Mouse (Mus musculus): ENCODE results near the gene Atxn7l2.
"Not testable (repeated sequence)": the region's sequence is repeated elsewhere in the genome, so short reads cannot be mapped to it uniquely, and the experiment has no call there.

Atxn7l2 gene

DNA sequence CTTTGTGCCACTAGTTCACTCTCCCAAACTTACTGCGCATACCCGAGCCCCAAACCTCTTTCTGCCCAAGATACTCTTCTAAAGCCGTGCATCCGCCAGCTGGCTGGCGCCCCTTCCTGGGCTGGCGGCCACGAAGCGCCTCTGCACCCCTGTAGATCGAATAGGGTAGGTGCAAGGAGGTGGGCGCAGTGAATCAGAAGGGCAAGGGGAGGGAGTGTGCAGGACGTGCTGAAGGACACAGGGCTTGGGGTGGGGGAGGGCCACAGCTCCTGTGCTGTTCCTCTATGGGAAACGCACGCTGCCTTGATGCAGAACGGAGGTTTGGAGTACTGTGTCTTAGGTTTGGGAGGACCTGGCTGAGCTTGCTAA is at the start of gene Atxn7l2:
Atxn7l2 (minus strand) TSS at position 164 of the 369 bp plus-strand sequence.
- no peak for DNase-seq

DNA sequence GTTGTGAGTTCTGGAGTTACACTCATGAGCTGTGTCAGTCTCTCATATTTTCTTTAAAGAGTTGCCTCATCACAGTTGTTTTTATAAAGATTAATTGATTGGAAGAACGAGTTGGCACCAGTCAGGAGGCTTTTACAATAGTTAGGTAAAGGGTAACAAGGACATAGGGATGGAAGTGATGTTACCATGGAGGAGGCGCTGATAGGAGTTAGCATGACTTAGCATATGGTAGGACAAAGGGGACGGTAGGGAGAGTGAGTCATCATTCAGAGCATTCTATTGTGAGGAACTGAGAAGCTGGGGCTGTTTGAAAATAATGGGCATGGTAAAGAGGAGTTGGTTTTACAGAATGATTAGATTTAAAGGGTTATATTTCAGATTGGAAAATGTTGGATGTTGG is 48.6 kb upstream of the Atxn7l2 start:
- DNase-seq, result no peak

DNA sequence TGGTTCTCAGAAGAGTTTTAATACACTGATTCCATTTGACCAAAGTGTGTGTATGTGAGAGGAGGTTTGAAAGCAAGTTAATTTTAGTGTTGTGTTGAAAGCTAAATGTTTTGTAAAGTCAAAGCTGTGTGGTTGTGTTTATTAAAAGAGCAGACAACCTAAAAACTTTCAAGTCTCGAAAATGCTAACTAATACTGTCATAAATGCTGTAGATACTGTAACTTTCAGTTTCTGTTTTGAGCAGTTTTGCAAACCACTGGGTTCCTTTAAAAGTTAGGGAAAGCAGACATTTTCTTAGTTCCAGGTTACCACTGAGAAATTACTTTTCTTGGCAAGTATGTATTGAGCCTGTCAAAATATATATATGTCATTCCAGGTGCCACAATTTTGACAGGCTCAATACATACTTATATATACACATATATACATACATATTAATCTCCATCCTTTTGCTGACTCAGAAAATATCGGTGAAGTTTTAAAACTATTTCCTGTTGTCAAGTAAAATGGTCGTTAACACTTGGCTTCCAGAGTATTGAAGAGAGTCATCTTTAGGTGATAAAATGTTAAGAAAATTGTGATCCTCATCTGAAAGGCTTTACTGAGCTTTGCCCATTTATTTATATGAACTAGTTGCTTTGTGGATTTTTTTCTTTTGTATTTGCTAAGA is 47.2 kb upstream of the Atxn7l2 start:
- no peak for DNase-seq

- peak; percentile 92 for DNase-seq
Measured at GRCm38 (mm10) chr3:108256719-108257637, 46.2 kb upstream of the Atxn7l2 start, which contains the start of gene Psma5. Gene Psma5 (plus strand): TSS chr3:108256926.

DNA sequence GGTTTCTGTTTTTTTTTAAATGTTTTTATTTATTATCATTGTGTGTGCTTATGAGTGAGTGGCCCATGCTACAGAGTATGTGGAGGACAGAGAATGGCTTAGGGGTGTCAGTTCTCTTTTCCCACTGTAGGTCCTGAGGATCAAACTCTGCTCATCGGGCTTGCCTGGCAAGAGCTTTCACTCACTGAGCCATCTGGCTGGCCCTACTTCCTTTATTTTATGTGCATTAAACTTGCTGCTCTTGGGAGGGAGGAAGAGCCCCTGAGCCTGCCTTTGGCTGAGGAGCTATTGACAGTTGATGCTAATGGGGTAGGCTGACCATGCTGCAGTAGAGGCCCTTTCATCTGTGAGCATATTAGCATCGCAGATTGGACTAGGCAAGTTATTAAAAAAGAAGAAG is 36.1 kb upstream of the Atxn7l2 start:
- no peak for DNase-seq

DNA sequence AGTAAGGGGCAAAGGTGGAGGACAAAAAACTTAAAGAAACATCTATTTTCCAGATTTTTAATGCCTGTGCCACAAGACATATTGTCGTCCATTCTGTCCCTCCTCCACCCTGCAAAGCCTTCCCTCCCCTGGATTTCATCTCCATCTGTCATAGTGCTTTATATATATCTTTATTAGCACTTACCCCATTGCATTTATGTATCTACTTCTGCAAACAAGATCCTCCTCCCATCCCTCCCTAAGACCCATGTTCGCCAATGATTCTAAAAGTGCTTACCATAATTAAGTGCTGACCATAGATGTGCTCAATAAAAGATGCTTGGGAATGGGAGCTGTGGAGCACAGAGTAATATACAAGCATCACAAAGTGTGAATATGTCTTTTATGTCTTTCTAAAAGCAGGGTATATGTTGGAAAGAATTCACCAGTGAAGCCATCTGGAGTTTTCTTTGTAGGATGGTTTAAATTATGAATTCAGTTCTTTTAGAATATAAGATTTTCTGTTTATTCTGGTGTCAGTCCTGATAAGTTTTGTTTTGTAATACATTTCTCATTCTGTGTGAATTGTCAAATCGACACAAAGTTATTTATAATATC is 30.6 kb upstream of the Atxn7l2 start:
- no peak for DNase-seq

DNA sequence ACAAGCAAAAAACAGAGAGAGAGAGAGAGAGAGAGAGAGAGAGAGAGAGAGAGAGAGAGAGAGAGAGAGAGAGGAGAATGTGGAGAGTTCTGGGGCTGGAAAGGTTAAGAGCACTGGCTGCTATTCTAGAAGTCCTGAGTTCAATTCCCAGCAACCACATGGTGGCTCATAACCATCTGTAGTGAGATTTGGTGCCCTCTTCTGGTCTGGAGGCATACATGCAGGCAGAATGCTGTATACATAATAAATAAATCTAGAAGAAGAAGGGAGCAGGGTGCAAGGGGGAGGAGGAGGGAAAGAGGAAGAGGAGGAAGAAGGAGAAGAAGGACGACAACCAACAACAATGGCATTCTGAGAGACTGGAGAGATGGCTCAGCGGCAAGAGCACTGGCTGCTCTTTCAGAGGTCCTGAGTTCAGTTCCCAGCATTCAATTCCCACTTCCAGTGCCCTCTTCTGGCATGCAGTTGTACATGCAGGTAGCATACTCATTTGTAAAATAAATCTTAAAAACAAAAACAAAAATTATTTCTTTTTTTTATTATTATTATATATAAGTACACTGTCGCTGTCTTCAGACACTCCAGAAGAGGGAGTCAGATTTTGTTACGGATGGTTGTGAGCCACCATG is 26.9 kb upstream of the Atxn7l2 start:
- not testable (repeated sequence) for DNase-seq

GRCm38 (mm10) chr3:108231646-108232045 is 20.9 kb upstream of the Atxn7l2 start:
- no peak for DNase-seq

DNA sequence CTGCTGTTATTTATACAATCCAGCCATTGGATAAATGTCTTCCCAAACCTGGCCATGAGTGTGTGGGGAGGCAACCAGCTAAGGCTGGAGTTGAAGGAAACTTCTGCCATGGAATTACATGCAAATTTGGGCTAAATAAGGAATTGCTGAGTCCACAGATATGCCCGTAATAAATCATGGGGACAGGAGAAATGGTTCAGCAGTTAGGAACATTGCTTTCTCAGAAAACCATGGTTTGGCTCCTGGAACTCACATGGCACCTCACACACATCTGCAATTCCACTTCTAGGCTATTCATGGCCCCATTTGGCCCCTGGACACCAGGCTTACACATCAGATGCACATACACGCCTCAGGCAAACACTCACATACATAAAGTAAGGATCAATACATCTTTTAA is 16.8 kb upstream of the Atxn7l2 start:
- DNase-seq, result no peak

DNA sequence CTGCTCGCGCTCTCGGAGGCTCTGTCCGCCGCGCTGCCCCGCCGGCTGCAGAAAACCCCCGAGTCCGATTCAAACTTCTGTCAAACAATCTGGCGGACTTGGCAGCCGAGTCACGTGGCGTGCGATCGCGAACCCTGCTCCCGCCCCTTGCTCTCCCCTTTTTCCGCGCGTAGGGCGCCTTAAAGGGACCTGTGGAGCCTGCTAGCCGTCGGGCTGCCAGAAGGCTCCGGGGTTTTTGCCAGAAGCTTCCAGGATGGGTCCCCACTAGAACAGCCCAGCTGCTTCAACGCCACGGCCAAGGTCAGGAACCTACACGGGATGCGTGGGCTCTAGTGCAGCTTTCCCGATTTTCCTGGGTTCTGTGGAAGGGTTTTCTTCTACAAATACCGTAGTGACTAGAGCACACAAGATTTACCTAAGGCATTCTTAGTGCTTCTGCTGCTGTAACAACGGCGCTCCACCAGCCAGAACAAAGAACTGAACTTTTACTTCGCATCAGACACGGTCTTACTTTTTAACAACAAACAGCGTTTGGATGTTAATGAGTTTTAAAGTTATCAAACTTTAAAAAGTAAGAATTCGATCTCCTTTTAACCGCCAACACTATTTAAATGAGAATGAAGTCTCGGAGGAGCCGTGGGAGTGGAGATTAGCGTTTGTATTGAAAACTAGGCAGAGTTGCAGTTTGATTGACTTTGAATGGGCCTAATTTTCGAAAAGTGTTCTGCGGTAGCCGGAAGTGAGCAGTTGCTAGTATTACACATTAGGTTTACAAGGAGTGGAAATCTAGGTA is 16.0 kb upstream of the Atxn7l2 start, which contains the start of gene Sypl2:
Sypl2 (minus strand) TSS at position 91 of the 793 bp plus-strand sequence.
- DNase-seq, result no peak

DNA sequence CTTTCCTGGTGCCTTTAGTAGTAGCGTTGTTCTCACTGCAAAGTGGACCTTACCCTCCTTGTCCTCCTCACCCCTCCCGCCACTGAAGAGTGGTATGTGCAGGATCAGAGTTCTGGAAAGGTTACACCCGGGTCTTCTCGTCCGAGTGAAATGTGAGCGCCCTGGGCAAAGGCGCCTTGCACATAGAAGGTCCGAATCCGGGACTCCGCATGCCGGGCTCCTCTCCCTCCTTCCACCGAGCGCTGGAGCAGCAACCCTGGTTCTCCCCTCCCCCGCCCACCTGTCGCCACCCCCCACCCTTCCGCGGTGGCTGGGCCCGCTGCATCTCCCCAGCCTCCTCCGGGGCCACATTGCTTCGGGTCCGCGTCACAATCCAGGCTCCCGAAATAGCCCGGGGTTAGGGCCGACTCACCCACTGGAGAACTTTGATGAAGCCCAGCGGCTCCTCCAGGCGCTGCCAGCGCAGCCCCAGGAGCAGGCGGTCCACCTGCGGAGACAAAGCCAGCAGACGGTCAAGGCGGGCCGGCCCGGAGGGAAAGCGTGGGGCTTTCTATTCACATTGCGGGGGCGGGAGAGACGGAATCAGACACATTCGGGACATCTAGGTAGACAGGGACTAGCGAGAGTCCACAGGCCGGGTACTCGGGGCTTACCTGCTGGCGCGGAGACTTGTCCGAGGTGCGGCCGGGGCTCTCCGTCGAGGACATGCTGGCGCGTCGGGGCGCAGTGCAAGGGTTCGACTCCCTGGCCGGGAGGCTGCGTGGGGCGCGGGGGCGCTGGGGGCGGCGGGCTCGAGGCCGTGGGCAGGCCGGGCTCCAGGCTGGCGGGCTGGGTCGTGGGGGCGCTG is 15.2 kb upstream of the Atxn7l2 start:
- no peak for DNase-seq

- DNase-seq, result no peak
Measured at GRCm38 (mm10) chr3:108220661-108221060, 9.9 kb upstream of the Atxn7l2 start.

DNA sequence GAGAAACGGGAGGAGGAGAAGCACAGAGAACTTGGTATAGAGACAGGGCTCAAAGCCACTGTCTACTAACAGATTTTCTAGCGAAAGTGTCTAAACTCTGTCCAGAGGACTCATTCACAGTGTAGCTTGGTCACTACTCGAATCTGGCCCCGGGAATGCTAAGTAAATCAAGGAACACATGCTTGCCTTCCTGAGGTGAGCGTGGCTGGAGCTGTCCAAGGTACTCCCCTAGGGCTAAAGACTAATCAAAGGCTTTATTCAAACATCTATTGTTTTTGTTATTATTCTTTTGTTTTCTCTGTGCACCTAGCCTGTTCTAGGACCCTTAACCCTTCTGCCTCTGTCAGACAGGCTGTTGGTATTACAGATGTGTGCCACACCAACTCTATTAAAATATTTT is 4.0 kb upstream of the Atxn7l2 start:
- no peak for DNase-seq

- no peak for DNase-seq
Measured at GRCm38 (mm10) chr3:108212406-108212805, 1.7 kb upstream of the Atxn7l2 start.

GRCm38 (mm10) chr3:108211845-108212244 is 1.1 kb upstream of the Atxn7l2 start:
- no peak for DNase-seq

DNA sequence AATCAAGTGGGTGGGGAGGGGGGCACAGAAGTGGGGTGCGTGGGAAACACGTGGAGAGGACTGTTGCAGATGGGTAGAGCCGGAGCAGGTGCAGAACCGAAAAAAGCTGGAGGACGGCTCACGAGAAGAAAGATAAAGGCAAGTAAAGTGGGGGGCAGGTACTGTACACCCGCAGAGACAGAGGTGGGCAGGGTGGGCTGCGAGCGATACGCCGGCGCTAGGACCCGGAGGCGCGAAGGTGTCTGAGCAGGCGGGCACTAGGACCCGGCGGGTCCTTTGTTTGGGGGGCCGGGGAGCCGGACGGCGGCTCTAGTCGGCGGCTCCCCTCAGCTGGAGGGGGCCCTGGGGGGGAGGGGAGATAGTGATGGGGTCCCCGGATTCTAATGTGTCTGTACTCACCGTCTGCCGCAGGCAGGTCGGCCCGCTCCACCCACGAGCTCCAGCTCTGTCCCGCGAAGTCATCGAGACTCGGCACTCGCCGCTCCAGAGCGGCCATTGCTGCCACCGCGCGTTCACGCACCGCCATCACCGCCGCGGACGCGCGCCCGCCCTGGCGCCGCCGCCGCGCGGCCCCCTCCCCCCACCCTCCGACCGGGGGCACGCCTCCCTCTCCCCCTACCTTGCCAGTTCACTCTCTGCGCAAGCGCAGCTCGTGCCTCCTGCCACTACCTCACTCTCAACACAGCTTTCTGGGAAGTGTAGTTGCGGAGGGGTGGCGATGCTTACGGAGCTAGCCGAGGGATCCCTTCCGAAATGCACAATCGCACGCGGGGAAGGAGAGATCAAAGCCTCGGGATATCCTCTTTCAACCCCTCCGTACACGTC is 576 bp downstream of the Atxn7l2 start:
- DNase-seq, result peak; percentile 95

DNA sequence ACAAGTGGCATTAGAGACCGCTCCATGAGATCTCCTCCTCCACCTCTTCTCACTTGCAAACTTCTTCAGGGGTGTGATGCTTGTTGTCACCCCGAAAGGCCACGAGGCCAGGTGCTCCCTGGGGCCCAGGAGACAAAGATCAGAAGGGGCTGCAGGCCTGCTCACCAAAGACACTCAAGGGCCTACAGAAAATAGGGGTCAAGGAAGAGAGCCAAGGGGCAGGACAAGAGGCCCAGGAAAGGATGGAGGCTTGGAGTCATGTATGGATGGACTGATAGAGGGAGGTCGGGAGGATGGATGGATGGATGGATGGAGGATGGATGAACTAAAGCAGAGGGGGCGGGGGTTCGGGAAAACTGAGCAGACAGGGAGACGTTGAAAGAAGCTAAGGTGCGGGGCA is 1.2 kb downstream of the Atxn7l2 start:
- DNase-seq, result no peak

DNA sequence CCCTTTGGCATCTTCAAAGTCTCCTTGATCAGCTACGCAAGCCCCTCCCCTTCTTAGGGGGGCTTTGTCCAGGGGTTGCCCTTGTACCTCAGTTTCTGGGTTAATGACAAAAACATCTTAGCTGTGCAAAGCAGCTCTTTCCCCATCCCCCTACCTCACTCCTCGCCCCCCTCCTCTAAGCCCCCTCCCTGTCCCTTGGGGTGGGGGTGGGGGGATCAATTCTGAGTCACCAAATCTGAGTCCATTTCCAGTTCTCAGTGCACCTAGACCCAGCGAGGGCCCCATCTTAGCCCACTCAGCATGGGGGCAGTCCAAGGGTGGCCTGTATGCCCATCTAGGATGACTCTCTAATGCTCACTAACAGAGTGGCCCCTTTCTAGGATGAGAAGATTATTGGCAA is 1.7 kb downstream of the Atxn7l2 start:
- no peak for DNase-seq

DNA sequence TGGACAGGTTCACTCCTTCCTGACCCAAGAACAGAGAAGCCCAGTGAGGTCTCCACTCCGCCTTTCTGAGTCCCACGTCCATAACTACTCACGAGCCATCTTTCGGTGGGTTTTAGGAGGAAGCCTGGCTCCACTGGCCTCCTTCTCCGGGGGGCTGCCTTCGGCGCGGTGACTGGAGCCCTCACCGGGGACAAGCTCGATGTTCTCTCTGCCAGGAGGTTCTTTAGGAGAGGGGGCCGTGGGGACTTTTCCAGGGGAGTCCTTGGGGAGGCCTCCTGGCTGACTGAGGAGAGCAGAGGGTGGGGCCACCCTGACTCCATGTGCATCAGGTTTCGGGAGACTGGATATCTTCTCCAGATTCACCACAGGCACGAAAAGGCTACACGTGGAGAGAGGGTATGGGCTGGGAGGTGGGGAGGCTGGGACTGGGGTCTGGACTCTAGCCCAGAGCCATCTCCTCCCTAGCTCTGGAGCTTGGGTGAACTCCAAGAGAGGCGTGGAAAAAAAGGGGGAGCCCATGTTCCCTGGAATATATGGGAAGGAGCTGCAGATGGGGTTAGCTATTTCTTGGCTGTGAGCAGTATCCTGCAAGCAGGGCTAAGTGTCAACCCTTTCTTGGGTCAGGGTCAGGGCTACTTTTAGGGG is 3.9 kb downstream of the Atxn7l2 start:
- no peak for DNase-seq

- DNase-seq, result no peak
Measured at GRCm38 (mm10) chr3:108205601-108206000, 5.1 kb downstream of the Atxn7l2 start.

All from right cerebral cortex, postnatal 25 days (tissue).